Mouse (Mus musculus) ES-Bruce4 (cell line): ENCODE results near the gene Nkpd1.

Source experiments
- CTCF ChIP-seq: IDR thresholded peaks from one replicate; pipeline ENCODE4 v1.8.1; 2011; ENCODE audit warnings: low read depth, low read length
- POLR2A ChIP-seq: IDR thresholded peaks from one replicate; pipeline ENCODE4 v1.8.1; 2011; ENCODE audit warnings: low read length; ENCODE audit not compliant: insufficient read depth

- no peak for TF ChIP-seq CTCF
- TF ChIP-seq POLR2A, result no peak
These were observed 28.1 kb upstream of the Nkpd1 start for GRCm38 (mm10) chr7:19489525-19489924.
